Mouse (Mus musculus): ENCODE results near the gene Gm20521. TPM values are rescaled to one million over a fixed set of nuclear protein-coding genes. Genes with fewer than 3 reads are reported as not detected.

Gm20521 gene
- polyA plus RNA-seq, 1 experiment = 2.2 TPM

DNA sequence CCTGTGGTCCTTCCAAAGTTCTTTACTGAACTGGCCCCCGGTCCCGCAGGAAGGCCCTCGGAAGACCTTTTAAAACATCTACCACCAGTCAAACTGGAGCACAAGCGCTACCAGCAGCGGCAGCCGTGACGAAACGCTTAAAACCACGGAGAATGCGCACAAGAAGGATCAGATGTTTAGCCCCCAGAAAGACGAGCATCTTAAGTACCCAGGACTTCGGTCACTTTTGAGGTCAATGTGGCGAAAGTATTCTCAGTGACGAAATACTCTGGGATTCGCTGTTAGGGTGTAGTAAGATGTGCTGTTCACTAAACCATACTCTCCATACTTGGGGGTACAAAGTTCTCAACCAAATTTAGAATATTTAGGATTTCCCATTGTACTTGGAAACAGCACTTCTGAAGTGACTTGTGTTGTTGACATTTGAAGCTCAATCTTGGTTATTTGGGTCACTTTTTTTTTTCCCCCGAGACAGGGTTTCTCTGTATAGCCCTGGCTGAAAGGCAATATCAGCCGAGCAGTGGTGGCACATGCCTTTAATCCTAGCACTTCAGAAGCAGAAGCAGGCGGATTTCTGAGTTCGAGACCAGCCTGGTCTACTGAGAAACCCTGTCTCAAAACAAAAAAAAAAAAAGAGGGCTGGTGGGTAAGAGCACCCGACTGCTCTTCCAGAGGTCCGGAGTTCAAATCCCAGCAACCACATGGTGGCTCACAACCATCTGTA lies 18.8 kb upstream of the Gm20521 start:
- H3K4me1 ChIP-seq (ENCODE audit: control insufficient read depth, insufficient read depth, low read length) = peaks cover 3% of the 10 kb centered on the region
- peak overlapping the region; percentile 88 for H3K4me3 ChIP-seq (ENCODE audit: control insufficient read depth, low read depth, low read length)
- no peaks in the 10 kb centered on the region for H3K27me3 ChIP-seq (ENCODE audit: control insufficient read depth, insufficient read depth, low read length)
- TF ChIP-seq CTCF (IDR thresholded peaks at IDR 0.05; ENCODE audit: control insufficient read depth, insufficient read depth, insufficient replicate concordance, low read depth, low read length) (no peak), POLR2A (IDR thresholded peaks at IDR 0.05; ENCODE audit: control insufficient read depth, low read depth, low read length) (no peak)
- no peaks in the 10 kb centered on the region for H3K36me3 ChIP-seq (ENCODE audit: control insufficient read depth, insufficient read depth, low read length)
- peak overlapping the region; percentile 55 for H3K27ac ChIP-seq (ENCODE audit: control insufficient read depth, insufficient read depth, low read depth, low read length)

- Histone ChIP-seq H3K27ac (ENCODE audit: control insufficient read depth, insufficient read depth, low read depth, low read length) (no peak overlapping the region), H3K4me3 (ENCODE audit: control insufficient read depth, low read depth, low read length) (peak overlapping the region; percentile 39; the same call in 1 of the 2 replicates), H3K36me3 (ENCODE audit: control insufficient read depth, insufficient read depth, low read length) (no peaks in the 10 kb centered on the region), H3K4me1 (ENCODE audit: control insufficient read depth, insufficient read depth, low read length) (peaks cover 3% of the 10 kb centered on the region), H3K27me3 (ENCODE audit: control insufficient read depth, insufficient read depth, low read length) (no peaks in the 10 kb centered on the region)
- TF ChIP-seq POLR2A (IDR thresholded peaks at IDR 0.05; ENCODE audit: control insufficient read depth, low read depth, low read length) = no peak
These were observed 17.6 kb upstream of the Gm20521 start for GRCm38 (mm10) chr14:54865626-54866025.

DNA sequence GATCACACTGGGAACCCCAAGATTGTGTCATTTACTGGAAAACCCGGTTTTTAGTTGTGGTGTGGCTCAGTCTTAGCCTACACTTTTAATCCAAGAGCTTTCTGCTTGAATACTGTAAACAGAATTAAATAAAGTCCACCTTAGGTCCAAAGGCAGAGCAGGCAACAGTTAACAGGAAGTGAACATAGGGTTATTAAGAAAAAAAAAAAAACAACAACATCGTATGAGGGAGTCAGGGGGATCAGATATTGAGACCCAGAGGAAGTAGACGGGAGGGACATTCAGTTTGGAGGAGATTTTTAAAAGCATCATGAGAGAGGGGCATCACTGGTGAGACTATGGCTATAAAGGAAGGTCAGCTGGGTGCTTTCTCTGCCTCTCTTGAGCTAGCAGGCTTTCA lies 17.0 kb upstream of the Gm20521 start:
- TF ChIP-seq CTCF (IDR thresholded peaks at IDR 0.05; ENCODE audit: control insufficient read depth, insufficient read depth, insufficient replicate concordance, low read depth, low read length) = no peak
- no peak for TF ChIP-seq POLR2A (IDR thresholded peaks at IDR 0.05; ENCODE audit: control insufficient read depth, low read depth, low read length)

DNA sequence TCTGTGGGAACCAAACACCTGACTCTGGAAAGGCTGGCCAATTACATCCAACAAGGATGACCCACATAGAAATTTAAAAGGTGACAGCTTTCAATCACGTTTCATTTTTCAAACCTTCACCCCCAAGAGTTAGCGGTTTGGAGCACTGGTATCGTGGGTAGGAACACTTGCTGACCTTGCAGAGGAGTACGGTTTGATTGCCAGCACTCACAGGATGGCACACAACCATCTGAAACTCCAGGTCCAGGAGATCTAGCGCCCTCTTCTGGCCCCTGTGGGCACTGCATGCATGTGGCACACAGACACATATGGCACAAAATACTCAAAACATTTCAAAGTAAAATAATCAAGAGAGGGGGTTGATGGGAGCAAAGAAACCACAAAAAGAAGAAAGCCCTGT lies 16.3 kb upstream of the Gm20521 start:
- H3K4me1 ChIP-seq (ENCODE audit: control insufficient read depth, insufficient read depth, low read length) = peaks cover 3% of the 10 kb centered on the region
- H3K4me3 ChIP-seq (ENCODE audit: control insufficient read depth, low read depth, low read length) = peak overlapping the region; percentile 14
- peak; percentile 86; the same call in 1 of the 2 replicates for TF ChIP-seq CTCF (IDR thresholded peaks at IDR 0.05; ENCODE audit: control insufficient read depth, insufficient read depth, insufficient replicate concordance, low read depth, low read length)
- no peak for TF ChIP-seq POLR2A (IDR thresholded peaks at IDR 0.05; ENCODE audit: control insufficient read depth, low read depth, low read length)
- H3K36me3 ChIP-seq (ENCODE audit: control insufficient read depth, insufficient read depth, low read length) = no peaks in the 10 kb centered on the region
- no peaks in the 10 kb centered on the region for H3K27me3 ChIP-seq (ENCODE audit: control insufficient read depth, insufficient read depth, low read length)
- no peak overlapping the region for H3K27ac ChIP-seq (ENCODE audit: control insufficient read depth, insufficient read depth, low read depth, low read length)

More for the DNA sequence above, 17.0 kb upstream of the Gm20521 start:
- Histone ChIP-seq H3K27ac (ENCODE audit: control insufficient read depth, insufficient read depth, low read depth, low read length) (no peak overlapping the region), H3K4me3 (ENCODE audit: control insufficient read depth, low read depth, low read length) (peak overlapping the region; percentile 18; the same call in 1 of the 2 replicates), H3K36me3 (ENCODE audit: control insufficient read depth, insufficient read depth, low read length) (no peaks in the 10 kb centered on the region), H3K4me1 (ENCODE audit: control insufficient read depth, insufficient read depth, low read length) (peaks cover 3% of the 10 kb centered on the region), H3K27me3 (ENCODE audit: control insufficient read depth, insufficient read depth, low read length) (no peaks in the 10 kb centered on the region)

GRCm38 (mm10) chr14:54868026-54868425 lies 15.2 kb upstream of the Gm20521 start:
- TF ChIP-seq POLR2A (IDR thresholded peaks at IDR 0.05; ENCODE audit: control insufficient read depth, low read depth, low read length) = no peak
- no peak for TF ChIP-seq CTCF (IDR thresholded peaks at IDR 0.05; ENCODE audit: control insufficient read depth, insufficient read depth, insufficient replicate concordance, low read depth, low read length)
- H3K4me3 ChIP-seq (ENCODE audit: control insufficient read depth, low read depth, low read length) = no peak overlapping the region; the same call in 1 of the 2 replicates
- no peak overlapping the region for H3K27ac ChIP-seq (ENCODE audit: control insufficient read depth, insufficient read depth, low read depth, low read length)
- H3K36me3 ChIP-seq (ENCODE audit: control insufficient read depth, insufficient read depth, low read length) = no peaks in the 10 kb centered on the region
- H3K4me1 ChIP-seq (ENCODE audit: control insufficient read depth, insufficient read depth, low read length) = peaks cover 3% of the 10 kb centered on the region
- H3K27me3 ChIP-seq (ENCODE audit: control insufficient read depth, insufficient read depth, low read length) = no peaks in the 10 kb centered on the region

GRCm38 (mm10) chr14:54870861-54871260 lies 12.4 kb upstream of the Gm20521 start, which contains the start of gene Homez:
Gene Homez, minus strand, starts transcription at chr14:54870961.
- Histone ChIP-seq H3K36me3 (ENCODE audit: control insufficient read depth, insufficient read depth, low read length) (no peaks in the 10 kb centered on the region), H3K4me3 (ENCODE audit: control insufficient read depth, low read depth, low read length) (peak within 1 kb of the TSS; percentile 74), H3K27me3 (ENCODE audit: control insufficient read depth, insufficient read depth, low read length) (no peaks in the 10 kb centered on the region), H3K27ac (ENCODE audit: control insufficient read depth, insufficient read depth, low read depth, low read length) (peak within 1 kb of the TSS; percentile 29; the same call in 1 of the 2 replicates), H3K4me1 (ENCODE audit: control insufficient read depth, insufficient read depth, low read length) (peaks cover 3% of the 10 kb centered on the region)
- TF ChIP-seq POLR2A (IDR thresholded peaks at IDR 0.05; ENCODE audit: control insufficient read depth, low read depth, low read length) (no peak; the same call in 1 of the 2 replicates), CTCF (IDR thresholded peaks at IDR 0.05; ENCODE audit: control insufficient read depth, insufficient read depth, insufficient replicate concordance, low read depth, low read length) (no peak)

DNA sequence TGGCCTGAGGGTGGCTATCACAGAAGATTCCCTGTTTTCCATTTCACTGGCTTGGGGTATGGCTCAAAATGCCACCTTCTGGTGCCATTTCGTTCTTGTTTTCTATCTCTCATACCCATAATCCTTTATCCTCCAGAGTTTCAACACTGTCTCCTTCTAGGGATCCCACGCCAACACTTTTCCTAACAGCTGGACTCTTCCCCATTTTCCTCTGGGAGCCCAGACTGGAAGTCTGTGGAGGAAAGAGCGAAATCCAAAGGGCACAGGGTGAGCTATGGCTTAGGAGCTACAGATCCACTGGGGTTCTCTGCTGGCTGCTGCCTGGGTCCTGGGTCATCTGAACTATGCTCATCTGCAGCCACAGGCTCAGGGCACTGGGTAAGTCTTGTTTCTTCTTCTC lies 9.1 kb upstream of the Gm20521 start:
- H3K27ac ChIP-seq (ENCODE audit: control insufficient read depth, insufficient read depth, low read depth, low read length) = no peak overlapping the region
- H3K4me1 ChIP-seq (ENCODE audit: control insufficient read depth, insufficient read depth, low read length) = peaks cover 9% of the 10 kb centered on the region
- H3K36me3 ChIP-seq (ENCODE audit: control insufficient read depth, insufficient read depth, low read length) = no peaks in the 10 kb centered on the region
- no peaks in the 10 kb centered on the region for H3K27me3 ChIP-seq (ENCODE audit: control insufficient read depth, insufficient read depth, low read length)
- TF ChIP-seq POLR2A (IDR thresholded peaks at IDR 0.05; ENCODE audit: control insufficient read depth, low read depth, low read length) (no peak), CTCF (IDR thresholded peaks at IDR 0.05; ENCODE audit: control insufficient read depth, insufficient read depth, insufficient replicate concordance, low read depth, low read length) (no peak)
- H3K4me3 ChIP-seq (ENCODE audit: control insufficient read depth, low read depth, low read length) = no peak overlapping the region

Data from testis, adult 2 months (tissue).